ENCODE assay signal across 8 mouse cellular contexts in the genomic region with DNA sequence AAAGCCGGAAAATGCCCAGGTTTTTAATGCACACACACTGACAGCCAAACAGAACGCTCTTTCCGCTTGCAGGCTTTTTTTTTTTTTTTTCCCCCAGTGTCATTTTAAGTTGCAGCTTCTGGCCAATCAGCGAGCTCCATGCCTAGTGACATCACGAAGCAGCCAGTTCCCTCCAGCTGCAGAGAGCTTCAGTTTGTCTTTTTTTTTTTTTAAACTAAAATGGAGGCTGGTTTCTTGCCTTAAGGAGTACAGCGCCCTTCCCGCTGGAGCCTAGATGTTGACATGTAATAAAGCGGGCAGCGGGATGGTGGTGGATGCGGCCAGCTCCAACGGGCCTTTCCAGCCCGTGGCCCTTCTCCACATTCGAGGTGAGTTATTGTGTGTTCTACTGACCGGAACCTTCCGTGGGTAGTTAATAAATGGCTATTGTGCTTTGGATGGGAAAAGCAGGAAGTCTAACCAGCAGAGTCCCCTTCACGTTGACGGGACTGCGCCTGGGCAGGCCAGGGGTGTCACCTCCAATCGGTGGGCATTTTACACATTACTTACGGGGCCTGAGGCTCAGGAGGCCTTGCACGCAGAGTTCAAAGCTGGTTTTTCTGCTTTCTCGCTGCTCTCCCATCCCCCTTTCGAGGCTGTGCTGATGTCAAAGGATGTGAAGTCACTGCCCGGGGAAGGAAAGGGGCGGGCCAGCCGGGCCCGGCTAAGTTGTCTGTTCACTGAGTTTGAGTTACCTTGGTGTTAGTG. TPM values are rescaled to one million over a fixed set of nuclear protein-coding genes. Genes with fewer than 3 reads are reported as not detected.
DNase-seq lines count a peak whose midpoint lies in the region; ATAC-seq and TF ChIP-seq lines count a peak whose summit lies in the region.

No protein-coding gene starts in this region.

- H3K36me3 ChIP-seq in hindbrain, embryonic 14.5 days (replicated peaks; ENCODE audit: control insufficient read depth, insufficient read depth): no peaks in the 10 kb centered on the region

- H3K9ac ChIP-seq in hindbrain, embryonic 14.5 days: peak overlapping the region; percentile 78

- WGBS in hindbrain, embryonic 14.5 days: under 1% methylated on average over 27 of the region's 27 CpGs

- DNase-seq in Patski (ENCODE audit: low read depth, low spot score): peak; percentile 74
- DNase-seq in cerebellum, postnatal 25 days: peak; percentile 72 to 76
- peak; percentile 51 to 54 for DNase-seq in frontal cortex, postnatal 25 days (ENCODE audit: low spot score in 2 of 2)
- peak; percentile 87 for DNase-seq in hindbrain, embryonic 14.5 days (ENCODE audit: low spot score)
- DNase-seq in layer of hippocampus, postnatal 36 days: peak; percentile 65 to 76
- peak; percentile 95 for DNase-seq in lung, postnatal 36 days
- peak; percentile 96 for DNase-seq in retina, postnatal 1 day
- peak; percentile 79 to 80 for DNase-seq in urinary bladder, adult 18-20 months (ENCODE audit: low spot score in 2 of 2)

- peak overlapping the region; percentile 98 for H3K27ac ChIP-seq in hindbrain, embryonic 14.5 days

- no peak for TF ChIP-seq CTCF in Patski (IDR thresholded peaks at IDR 0.05)

- H3K27me3 ChIP-seq in Patski: no peaks in the 10 kb centered on the region
- no peaks in the 10 kb centered on the region for H3K27me3 ChIP-seq in hindbrain, embryonic 14.5 days (ENCODE audit: control insufficient read depth, insufficient read depth, low read length)

- peak; percentile 75 for ATAC-seq in Patski
- ATAC-seq in hindbrain, embryonic 14.5 days (ENCODE audit: low FRiP score): peak; percentile 83

- CTCF ChIA-PET in Patski (lab: Charles Lee): interaction anchor here (1.0 to 1.3 kb wide), 3 partner anchors 31 to 113 kb away, joined by 3 to 4 read pairs (median 3); no protein-coding TSS in a partner anchor

- H3K4me1 ChIP-seq in hindbrain, embryonic 14.5 days (replicated peaks; ENCODE audit: control insufficient read depth, insufficient read depth, low read length): peaks cover 31% of the 10 kb centered on the region

- H3K9me3 ChIP-seq in hindbrain, embryonic 14.5 days (ENCODE audit: control insufficient read depth, low read length): no peaks in the 10 kb centered on the region

- peak overlapping the region; percentile 82 for H3K4me2 ChIP-seq in hindbrain, embryonic 14.5 days (replicated peaks)

- POLR2A ChIA-PET in Patski (lab: Charles Lee): interaction anchor here (0.6 to 1.0 kb wide), 3 partner anchors 17 to 1511 kb away, joined by 3 to 5 read pairs (median 3); no protein-coding TSS in a partner anchor

- in situ Hi-C loops in Patski (cut with MboI; ENCODE audit: low pct_unique_long_range_greater_than_20kb): no loop called here

- H3K4me3 ChIP-seq in hindbrain, embryonic 14.5 days (replicated peaks; ENCODE audit: low read length): peak overlapping the region; percentile 58

RNA-seq across cellular contexts. Expression of a gene that starts 38.8 kb away (rescaled TPM):
- polyA plus RNA-seq in Patski (2021): 72.1 TPM
- 163 TPM in 2 replicates for polyA plus RNA-seq in hindbrain, embryonic 14.5 days (2014; fragmentation: Nextera tagmentation; extraction: Ambion mirVana)
- total RNA-seq in layer of hippocampus, postnatal 36 days (2021): 100 to 1,000 TPM; 228 to 249 TPM

Comparison
In these comparisons a context has a peak if more than half of its experiments do, and no peak if none do; other contexts are left out.
1. Peak in every context shown above with its lines: DNase-seq, ATAC-seq, H3K4me3 ChIP-seq and H3K27ac ChIP-seq.